Mouse (Mus musculus) cerebellum, adult 11 months (tissue): ENCODE measurements at regions not wholly inside any gene's neighbourhood (a gene's known extent, or its start where the extent isn't known, plus 50 kb on each side); places are given as distances from the start of the nearest gene placed in this dataset.

ENCODE experiments used
- DNase-seq: peaks from one replicate; pipeline ENCODE4 v3.0.0; 2022

- DNase-seq, result no peak
Measured at GRCm38 (mm10) chr6:51702456-51703171, 178.9 kb downstream of the Snx10 start.

- no peak for DNase-seq
Measured at GRCm38 (mm10) chr6:51708011-51708410, 184.3 kb downstream of the Snx10 start.

GRCm38 (mm10) chr6:51708668-51709339 is 185.1 kb downstream of the Snx10 start:
- no peak for DNase-seq

DNA sequence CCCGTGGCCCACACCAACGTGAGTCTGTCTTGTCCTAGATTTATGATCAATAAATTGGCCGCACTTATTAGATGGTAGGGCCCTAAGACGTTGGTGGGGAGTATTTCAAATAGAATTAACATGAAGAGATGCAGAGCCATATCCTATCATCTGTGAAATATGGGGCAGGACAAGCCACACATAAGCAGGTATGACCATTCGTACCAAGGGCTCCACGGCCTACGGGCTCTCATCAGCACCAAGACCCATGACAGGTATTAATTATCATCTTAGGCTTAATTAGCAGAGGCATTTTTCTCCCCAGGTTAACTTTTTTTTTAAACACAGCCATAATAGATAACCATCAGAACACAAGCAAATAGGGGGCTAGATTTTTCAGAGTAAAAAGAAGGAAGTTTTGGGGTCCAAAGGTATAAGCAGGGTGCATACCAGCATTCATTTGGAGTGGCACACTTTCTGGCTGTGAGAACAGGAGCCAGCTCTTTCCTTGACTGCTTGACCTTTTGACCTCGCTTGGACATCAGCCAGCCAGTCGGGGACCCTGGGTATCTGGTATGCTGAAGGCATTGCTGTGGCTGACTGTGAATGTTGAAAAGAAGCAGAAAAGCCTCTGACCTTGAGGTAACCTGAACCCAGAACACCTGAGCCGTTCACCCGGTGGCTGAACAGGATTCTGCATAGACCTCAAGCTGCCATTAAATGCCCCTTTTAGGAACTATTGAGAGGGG is 185.8 kb downstream of the Snx10 start:
- no peak for DNase-seq

GRCm38 (mm10) chr6:51710153-51710552 is 186.5 kb downstream of the Snx10 start:
- DNase-seq, result no peak

DNA sequence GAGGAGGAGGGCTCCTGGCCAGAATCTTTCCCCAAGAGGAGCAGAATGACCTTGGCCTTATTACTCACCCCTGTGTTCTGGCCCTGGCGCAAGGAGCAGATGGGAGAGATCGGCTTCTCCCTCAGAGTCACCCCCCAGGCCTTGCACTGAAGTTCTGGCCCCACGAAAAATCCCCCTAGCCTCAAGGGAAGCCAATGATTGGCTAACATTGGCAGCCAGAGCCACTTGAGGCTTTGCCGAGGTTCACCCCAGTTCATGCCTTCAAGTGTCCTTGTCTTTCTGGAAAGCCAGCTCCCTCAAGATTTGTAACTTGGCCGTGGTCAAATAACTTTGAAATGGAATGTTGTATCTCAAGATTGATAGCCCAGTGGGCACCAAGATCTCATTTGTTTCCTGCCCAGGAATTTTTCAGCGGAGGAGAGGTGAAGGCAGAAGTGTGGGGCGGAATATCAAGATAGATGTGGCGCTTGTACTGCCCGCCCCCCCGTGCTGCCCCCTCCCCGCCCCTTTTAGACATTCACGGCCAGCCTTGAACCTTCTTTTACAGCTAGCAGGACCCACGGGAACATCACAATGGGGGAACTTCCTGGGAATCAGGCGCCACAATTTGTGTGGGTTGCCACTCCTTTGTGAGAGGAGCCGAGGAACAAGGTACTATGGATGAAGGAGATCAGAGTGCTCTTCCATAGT is 187.4 kb downstream of the Snx10 start:
- no peak for DNase-seq

DNA sequence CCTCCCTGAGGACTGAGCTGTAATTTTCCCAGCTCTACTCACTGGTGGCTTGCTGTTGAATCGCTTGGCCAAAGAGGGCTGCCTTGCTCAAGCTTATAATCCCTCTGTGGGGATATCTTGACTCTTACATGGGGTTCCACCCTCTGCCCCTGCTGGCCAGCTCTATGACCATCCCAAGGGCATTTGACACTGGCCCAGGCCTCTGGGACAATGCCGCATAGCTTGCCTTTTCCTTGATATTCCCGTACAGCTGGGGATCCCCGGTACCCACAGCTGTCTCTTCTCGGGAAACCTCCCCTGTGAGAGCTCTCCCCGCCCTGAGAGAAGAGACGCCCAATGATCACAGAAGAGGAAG is 187.9 kb downstream of the Snx10 start:
- no peak for DNase-seq

DNA sequence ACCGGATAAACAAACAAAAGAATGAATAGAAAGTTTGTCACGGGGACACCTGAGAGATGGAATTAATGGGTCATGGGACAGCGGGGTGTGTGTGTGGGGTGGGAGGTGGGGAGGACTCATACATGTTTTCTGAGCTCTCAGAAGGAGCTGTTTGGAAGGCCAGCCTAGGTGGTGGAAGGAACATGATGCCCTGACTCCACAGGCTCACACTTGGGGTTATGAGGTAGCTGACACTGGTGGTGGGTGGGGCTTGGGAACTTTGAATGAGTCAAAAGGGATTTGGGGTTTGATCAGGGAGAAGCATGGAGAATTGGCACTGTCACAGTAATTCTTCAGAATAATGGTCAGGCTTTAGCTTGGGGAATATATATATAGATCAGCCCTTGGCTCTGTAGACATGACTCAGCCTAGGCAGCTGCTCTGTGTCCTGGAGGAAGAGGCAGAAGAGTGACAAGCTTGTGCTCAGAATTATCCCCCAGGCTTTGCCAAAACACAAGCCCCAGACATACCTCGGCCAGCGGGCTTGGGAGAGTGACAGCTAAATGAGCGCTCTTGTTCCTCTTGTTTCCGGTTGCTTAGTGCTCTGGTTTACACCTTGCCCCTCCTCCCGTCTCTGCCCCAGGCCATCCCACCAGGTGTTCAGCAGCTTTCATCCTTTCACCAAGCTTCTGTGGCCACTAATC is 191.6 kb downstream of the Snx10 start:
- DNase-seq, result no peak

DNA sequence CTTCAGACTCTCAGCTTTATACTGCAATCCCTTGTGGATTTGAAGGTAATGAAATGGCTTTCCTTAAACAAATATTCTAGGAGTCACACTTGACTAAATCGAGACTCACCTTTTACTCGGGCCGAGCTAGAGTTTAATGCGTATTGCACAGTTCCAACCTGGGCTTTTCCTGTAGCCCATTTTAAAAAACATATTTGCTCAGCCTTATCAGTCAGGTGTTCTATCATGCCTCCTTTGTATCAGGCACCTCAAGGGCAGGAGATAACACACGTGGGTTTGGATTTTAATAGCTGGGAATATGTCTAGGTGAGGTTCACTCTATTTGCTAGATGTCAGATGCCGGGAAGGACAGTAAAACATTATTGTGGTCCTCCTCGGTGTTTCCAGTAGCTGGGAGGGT is 193.7 kb downstream of the Snx10 start:
- DNase-seq, result no peak

- DNase-seq, result no peak
Measured at GRCm38 (mm10) chr6:51720705-51721104, 197.0 kb downstream of the Snx10 start.

DNA sequence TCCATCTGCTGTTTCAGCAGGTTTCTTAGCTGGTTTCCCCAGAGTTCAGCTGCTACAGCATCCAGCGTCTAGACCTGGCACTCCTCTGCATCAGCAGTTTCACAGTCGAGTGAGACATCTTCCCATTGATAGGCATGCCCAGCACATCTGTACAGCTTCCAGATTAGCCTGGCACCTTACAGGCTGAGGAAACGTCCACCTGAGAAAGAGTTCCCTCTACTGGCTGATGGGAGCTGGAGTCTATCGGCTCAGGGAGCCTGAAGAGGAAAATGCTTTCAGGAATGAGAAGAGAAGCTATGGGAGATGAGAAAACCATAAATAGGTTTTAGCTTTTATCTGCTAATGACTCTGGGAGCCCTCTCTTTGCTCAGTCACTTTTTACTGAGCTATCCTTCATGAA is 199.4 kb downstream of the Snx10 start:
- no peak for DNase-seq

DNA sequence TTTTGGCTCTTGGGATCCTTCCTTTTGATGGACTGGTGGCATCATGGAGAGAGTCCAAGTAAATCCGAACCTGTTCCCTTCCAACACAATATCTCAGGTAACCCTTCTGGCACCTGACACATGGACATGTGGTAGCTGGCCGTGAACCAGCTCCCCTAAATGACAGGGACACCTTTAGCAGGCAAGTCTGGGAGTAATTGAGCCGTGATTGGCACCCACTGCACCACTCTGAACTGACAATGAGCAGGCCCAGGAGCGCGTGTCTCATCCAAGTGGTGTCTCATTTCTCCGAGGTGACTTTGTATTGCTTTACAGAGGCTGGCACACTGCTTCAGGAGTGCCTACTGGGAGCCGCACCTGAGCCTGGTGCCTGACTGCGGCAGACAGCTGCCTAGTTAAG is 203.5 kb downstream of the Snx10 start:
- no peak for DNase-seq

- no peak for DNase-seq
Measured at GRCm38 (mm10) chr6:51728816-51729562, 205.3 kb downstream of the Snx10 start.

DNA sequence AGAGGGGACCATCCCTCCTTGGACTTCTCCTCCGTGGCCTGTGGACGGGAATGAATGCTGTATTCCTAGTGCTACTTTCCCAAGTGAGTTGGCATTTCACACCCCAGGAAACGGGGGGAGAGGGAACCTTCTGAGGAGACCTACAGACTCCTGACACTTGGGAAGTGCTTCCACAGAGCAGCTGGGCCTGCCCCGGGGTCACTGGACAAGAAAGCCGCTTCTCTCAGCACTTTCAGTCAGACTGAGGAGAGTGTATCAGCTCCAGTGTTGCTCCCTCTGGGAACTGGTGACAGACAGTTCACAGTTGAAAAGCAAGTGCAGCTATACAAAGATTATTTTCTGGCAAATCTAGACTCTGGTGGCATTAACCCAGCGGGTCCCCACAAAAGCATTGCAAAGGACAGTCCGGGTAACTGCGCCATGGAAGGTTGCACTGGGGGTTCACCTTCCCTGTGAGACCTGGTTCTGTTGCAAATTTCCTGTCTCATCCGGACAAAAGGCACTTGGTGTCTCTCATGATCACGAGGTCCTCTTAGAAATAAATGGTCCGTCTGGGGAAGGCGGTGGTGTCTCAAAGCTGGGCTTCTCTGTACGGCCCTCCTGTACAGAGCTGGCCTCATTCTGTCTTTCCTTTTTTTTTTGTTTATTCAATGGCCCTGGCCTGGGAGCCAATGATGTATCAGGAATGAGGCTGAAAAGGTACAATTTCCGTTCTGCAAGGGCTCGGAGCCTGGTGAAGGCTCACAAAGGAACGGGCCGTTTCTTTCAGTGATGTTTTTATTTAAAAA is 207.1 kb downstream of the Snx10 start:
- no peak for DNase-seq

DNA sequence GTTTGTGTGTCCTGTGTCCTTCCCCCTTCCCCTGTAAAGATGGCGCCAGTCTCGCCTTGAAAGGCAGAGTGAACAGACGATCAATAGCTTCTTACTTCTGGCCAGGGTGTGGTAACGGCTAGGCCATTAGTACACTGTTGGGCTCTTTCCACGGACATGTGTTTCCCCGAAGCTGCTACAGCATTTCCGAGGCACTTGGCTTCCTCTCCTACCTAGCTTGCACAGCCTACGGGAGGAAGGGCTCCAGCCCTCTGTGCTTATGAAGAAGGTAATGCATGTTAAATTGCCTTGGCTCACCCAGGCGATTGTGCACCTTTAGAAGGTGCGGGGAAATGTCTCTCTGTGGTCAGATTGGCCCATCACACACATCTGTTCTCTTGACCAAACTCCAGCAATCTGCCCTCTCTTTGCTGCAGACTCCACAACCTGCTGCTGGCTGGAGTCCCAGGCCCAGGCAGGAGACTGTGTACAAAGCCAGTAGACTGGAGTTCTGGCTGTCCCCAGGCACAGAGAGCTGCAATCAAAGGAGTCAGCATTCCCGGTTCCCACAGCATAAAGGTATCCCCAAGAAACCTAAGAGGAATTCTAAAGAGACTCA is 208.7 kb downstream of the Snx10 start:
- DNase-seq, result peak; percentile 85

GRCm38 (mm10) chr6:51736051-51736450 is 212.3 kb downstream of the Snx10 start:
- DNase-seq, result no peak

DNA sequence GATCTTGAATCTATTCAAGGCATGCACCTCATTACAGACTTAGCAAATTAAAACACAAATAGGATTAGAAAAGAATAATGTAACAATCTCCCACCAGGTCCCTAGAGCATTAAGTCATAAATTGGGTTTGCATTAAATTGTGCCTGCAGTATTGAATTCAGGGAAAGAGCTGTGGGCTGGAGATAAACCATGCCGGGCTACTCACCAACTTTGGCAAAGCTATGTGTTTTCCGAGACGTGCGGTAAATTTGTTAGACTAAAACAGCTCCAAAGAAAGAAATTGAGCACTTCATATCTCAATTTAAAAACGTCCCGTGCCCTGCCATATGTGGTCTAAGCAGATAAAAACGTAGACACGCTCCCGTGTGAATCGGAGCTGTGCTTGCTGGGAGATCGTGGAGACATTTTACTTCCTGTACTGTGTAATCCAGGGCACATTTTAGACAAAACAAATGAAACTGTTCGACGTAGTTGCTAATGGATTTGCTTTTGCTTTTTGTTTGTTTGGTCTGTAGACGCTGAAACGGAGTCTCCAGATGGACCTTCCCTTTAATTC is 219.5 kb downstream of the Snx10 start:
- no peak for DNase-seq

GRCm38 (mm10) chr6:51744607-51745006 is 220.9 kb downstream of the Snx10 start:
- no peak for DNase-seq

DNA sequence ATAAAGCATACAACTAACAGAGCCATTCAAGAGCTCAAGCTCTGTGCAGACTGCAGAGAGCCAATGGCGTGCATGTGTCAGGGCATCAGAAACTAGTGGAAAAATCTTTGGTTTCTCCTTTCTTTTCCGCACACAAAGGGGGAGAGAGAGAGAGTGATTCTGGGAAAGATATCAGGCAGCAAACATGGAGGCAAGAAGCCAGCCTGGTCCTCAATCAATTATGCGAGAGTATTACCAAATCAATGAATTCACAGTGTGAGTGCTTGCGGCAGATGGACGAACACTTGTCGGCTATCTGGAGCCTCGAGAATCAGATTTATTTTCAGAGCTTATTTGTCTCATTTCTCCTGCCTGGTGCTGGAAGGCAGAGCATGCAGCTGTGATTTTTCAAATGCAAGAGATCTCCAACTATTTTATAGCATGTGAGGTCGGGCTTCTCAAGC is 230.6 kb downstream of the Snx10 start:
- DNase-seq, result no peak

DNA sequence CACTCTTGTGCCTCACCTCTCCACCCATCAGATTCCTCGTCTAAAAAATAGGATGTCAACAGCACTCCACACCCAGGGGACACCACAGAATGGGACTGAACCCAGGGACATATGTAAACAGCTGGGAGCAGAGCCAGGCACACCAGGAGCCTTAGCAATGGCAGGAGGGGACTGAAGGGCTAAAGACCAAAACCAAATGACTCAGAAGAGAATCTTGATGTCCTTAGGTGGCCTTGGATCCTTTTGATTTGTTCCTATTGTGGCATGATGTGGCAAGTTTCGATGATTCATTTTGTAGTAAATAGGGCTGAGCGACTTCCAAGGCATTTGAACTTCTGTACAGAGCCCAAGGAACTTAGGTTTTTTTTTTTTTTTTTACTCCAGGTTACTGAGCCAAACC is 233.4 kb downstream of the Snx10 start:
- no peak for DNase-seq

DNA sequence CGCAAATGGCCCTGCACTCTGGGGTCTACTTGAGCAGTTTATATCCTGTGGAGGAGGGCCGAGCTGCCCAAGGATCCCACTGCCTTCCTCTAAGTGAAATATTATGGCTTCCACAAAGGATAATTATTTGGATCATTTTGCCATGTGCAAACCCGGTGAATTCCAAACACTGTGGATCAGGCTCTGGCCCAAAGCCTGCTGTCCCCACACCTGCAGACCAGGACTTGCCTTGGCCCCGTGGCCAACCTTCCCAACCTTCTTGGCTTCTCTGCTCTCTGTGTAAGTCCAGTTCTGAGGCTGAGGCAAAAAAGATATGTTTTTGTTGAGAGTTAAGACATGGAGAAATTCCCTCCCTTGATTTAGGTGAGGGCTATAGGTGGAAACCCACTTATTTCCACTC is 234.0 kb downstream of the Snx10 start:
- DNase-seq, result no peak
